Mouse (Mus musculus) limb, embryonic 11.5 days (tissue): ENCODE results near the gene Trex1. TPM values are rescaled to one million over a fixed set of nuclear protein-coding genes. Genes with fewer than 3 reads are reported as not detected.

Experiments
- ATAC-seq: fragments of 200-750 bp; cut with Nextera tagmentation; 2 replicates; pipeline ENCODE4 v1.8.0; 2017; ENCODE audit warnings: low read depth; ENCODE audit not compliant: insufficient number of reproducible peaks, low FRiP score, low TSS enrichment
- DNase-seq: peaks from one replicate; pipeline ENCODE4 v3.0.0-alpha.2; 2015; ENCODE audit warnings: low spot score
- H3K27ac ChIP-seq: fragments of 300-500 bp; sonication (generic); replicated peaks from 2 replicates; pipeline ENCODE4 v1.5.1; 2014; ENCODE audit warnings: low read depth, mild to moderate bottlenecking, low read length
- H3K27me3 ChIP-seq: fragments of 300-500 bp; sonication (generic); 2 replicates; pipeline ENCODE4 v1.6.1; 2014; ENCODE audit warnings: mild to moderate bottlenecking, low read length, mixed read lengths; ENCODE audit not compliant: control insufficient read depth, insufficient read depth
- H3K36me3 ChIP-seq: fragments of 300-500 bp; sonication (generic); 2 replicates; pipeline ENCODE4 v1.6.1; 2014; ENCODE audit warnings: mild to moderate bottlenecking, low read length, moderate library complexity, mixed read lengths; ENCODE audit not compliant: control insufficient read depth, insufficient read depth
- H3K4me1 ChIP-seq: fragments of 300-500 bp; sonication (generic); 2 replicates; pipeline ENCODE4 v1.6.1; 2014; ENCODE audit warnings: low read length, mixed read lengths; ENCODE audit not compliant: control insufficient read depth, insufficient read depth
- H3K4me2 ChIP-seq: fragments of 300-500 bp; sonication (generic); 2 replicates; pipeline ENCODE4 v1.6.1; 2014; ENCODE audit warnings: low read depth, mild to moderate bottlenecking, moderate library complexity; ENCODE audit not compliant: severe bottlenecking
- H3K4me3 ChIP-seq: fragments of 300-500 bp; sonication (generic); 2 replicates; pipeline ENCODE4 v1.5.1; 2014; ENCODE audit warnings: low read depth, low read length
- H3K9ac ChIP-seq: fragments of 300-500 bp; sonication (generic); 2 replicates; pipeline ENCODE4 v1.6.1; 2014; ENCODE audit warnings: mild to moderate bottlenecking, low read length
- H3K9me3 ChIP-seq: fragments of 300-500 bp; sonication (generic); 2 replicates; pipeline ENCODE4 v1.6.1; 2016; ENCODE audit warnings: low read length; ENCODE audit not compliant: control insufficient read depth
- WGBS: fragments of 180-500 bp; shearing (Covaris S2); extraction: QIAGEN DNeasy Blood & Tissue Kit; methylation state at CpG from one replicate; pipeline ENCODE4 v1.1.7; 2014; 5-methylcytosine and 5-hydroxymethylcytosine counted together
- polyA plus RNA-seq: library from polyadenylated mRNA; unstranded; fragments of >200 nt; fragmentation: Nextera tagmentation; extraction: Ambion mirVana; gene quantifications from 2 replicates; pipeline ENCODE4 v1.2.1, GENCODE M21; 2014

Gene Trex1
- polyA plus RNA-seq, 1 experiment from 2014 or later = 8.2 TPM

GRCm38 (mm10) chr9:109057543-109057942 is 2.0 kb downstream of the Trex1 start:
- 94% methylated on average over 5 of the region's 5 CpGs for WGBS
- DNase-seq = no peak

GRCm38 (mm10) chr9:109056916-109057315 is 2.6 kb downstream of the Trex1 start:
- peaks cover 11% of the 10 kb centered on the region; the same call in 1 of the 2 replicates for H3K36me3 ChIP-seq
- H3K4me3 ChIP-seq = no peak overlapping the region
- no peak overlapping the region for H3K27ac ChIP-seq
- H3K4me2 ChIP-seq = no peak overlapping the region
- peaks cover 11% of the 10 kb centered on the region for H3K4me1 ChIP-seq
- DNase-seq (no peak), ATAC-seq (no peak)
- no peak overlapping the region for H3K9ac ChIP-seq
- H3K9me3 ChIP-seq = no peaks in the 10 kb centered on the region
- 84% methylated on average over 4 of the region's 4 CpGs for WGBS
- H3K27me3 ChIP-seq = no peaks in the 10 kb centered on the region

More at GRCm38 (mm10) chr9:109057543-109057942, 2.0 kb downstream of the Trex1 start:
- Histone ChIP-seq H3K36me3 (peaks cover 11% of the 10 kb centered on the region; the same call in 1 of the 2 replicates), H3K4me3 (no peak overlapping the region), H3K9me3 (no peaks in the 10 kb centered on the region), H3K9ac (no peak overlapping the region), H3K27ac (no peak overlapping the region), H3K27me3 (no peaks in the 10 kb centered on the region), H3K4me2 (no peak overlapping the region), H3K4me1 (peaks cover 11% of the 10 kb centered on the region)
- ATAC-seq = no peak

- no peak overlapping the region for H3K27ac ChIP-seq
- peaks cover 11% of the 10 kb centered on the region; the same call in 1 of the 2 replicates for H3K36me3 ChIP-seq
- ATAC-seq (no peak), DNase-seq (no peak)
- 93% methylated on average over 17 of the region's 17 CpGs for WGBS
- H3K27me3 ChIP-seq = no peaks in the 10 kb centered on the region
- no peaks in the 10 kb centered on the region for H3K9me3 ChIP-seq
- H3K4me2 ChIP-seq = no peak overlapping the region
- peaks cover 11% of the 10 kb centered on the region for H3K4me1 ChIP-seq
- no peak overlapping the region for H3K9ac ChIP-seq
- H3K4me3 ChIP-seq = no peak overlapping the region
These were observed 3.3 kb downstream of the Trex1 start for GRCm38 (mm10) chr9:109056081-109056690.

GRCm38 (mm10) chr9:109055271-109056030 is 4.1 kb downstream of the Trex1 start:
- H3K4me2 ChIP-seq = peak overlapping the region; percentile 24; the same call in 1 of the 2 replicates
- 87% methylated on average over 12 of the region's 12 CpGs for WGBS
- DNase-seq (no peak), ATAC-seq (no peak)
- H3K9me3 ChIP-seq = no peaks in the 10 kb centered on the region
- H3K9ac ChIP-seq = no peak overlapping the region
- no peak overlapping the region for H3K4me3 ChIP-seq
- H3K27ac ChIP-seq = 0 out of 2 replicates have a peak overlapping the region, but pooled peaks have one; percentile 30
- peaks cover 11% of the 10 kb centered on the region for H3K4me1 ChIP-seq
- H3K36me3 ChIP-seq = peaks cover 11% of the 10 kb centered on the region; the same call in 1 of the 2 replicates
- no peaks in the 10 kb centered on the region for H3K27me3 ChIP-seq

GRCm38 (mm10) chr9:109054712-109055111 is 4.8 kb downstream of the Trex1 start:
- 11% methylated on average over 7 of the region's 7 CpGs for WGBS
- Histone ChIP-seq H3K9me3 (no peaks in the 10 kb centered on the region), H3K4me2 (peak overlapping the region; percentile 24), H3K36me3 (peaks cover 9% of the 10 kb centered on the region), H3K9ac (peak overlapping the region; percentile 30; the same call in 1 of the 2 replicates), H3K27ac (0 out of 2 replicates have a peak overlapping the region, but pooled peaks have one; percentile 52), H3K4me1 (peaks cover 11% of the 10 kb centered on the region), H3K4me3 (no peak overlapping the region), H3K27me3 (no peaks in the 10 kb centered on the region)
- DNase-seq (peak; percentile 55), ATAC-seq (no peak)

GRCm38 (mm10) chr9:109053851-109054250 is 5.7 kb downstream of the Trex1 start:
- DNase-seq = no peak
- peaks cover 9% of the 10 kb centered on the region for H3K36me3 ChIP-seq
- no peak overlapping the region for H3K4me2 ChIP-seq
- no peak overlapping the region for H3K27ac ChIP-seq
- no peak overlapping the region for H3K9ac ChIP-seq
- no peaks in the 10 kb centered on the region for H3K27me3 ChIP-seq
- ATAC-seq = no peak
- H3K9me3 ChIP-seq = no peaks in the 10 kb centered on the region
- peaks cover 8% of the 10 kb centered on the region; the same call in 1 of the 2 replicates for H3K4me1 ChIP-seq
- H3K4me3 ChIP-seq = no peak overlapping the region
- WGBS = 79% methylated on average over 6 of the region's 6 CpGs

GRCm38 (mm10) chr9:109053366-109053765 is 6.2 kb downstream of the Trex1 start:
- no peaks in the 10 kb centered on the region for H3K9me3 ChIP-seq
- H3K36me3 ChIP-seq = peaks cover 9% of the 10 kb centered on the region
- peaks cover 8% of the 10 kb centered on the region; the same call in 1 of the 2 replicates for H3K4me1 ChIP-seq
- ATAC-seq (no peak), DNase-seq (no peak)
- no peaks in the 10 kb centered on the region for H3K27me3 ChIP-seq
- no peak overlapping the region for H3K27ac ChIP-seq
- H3K4me2 ChIP-seq = no peak overlapping the region
- H3K9ac ChIP-seq = no peak overlapping the region
- H3K4me3 ChIP-seq = no peak overlapping the region
- WGBS = 80% methylated on average over 3 of the region's 3 CpGs

GRCm38 (mm10) chr9:109052490-109053260 is 6.9 kb downstream of the Trex1 start:
- ATAC-seq = no peak
- H3K4me3 ChIP-seq = no peak overlapping the region
- no peak overlapping the region for H3K4me2 ChIP-seq
- peaks cover 8% of the 10 kb centered on the region; the same call in 1 of the 2 replicates for H3K4me1 ChIP-seq
- H3K36me3 ChIP-seq = peaks cover 4% of the 10 kb centered on the region
- H3K9ac ChIP-seq = no peak overlapping the region
- no peaks in the 10 kb centered on the region for H3K27me3 ChIP-seq
- no peak overlapping the region for H3K27ac ChIP-seq
- H3K9me3 ChIP-seq = no peaks in the 10 kb centered on the region
- 90% methylated on average over 9 of the region's 9 CpGs for WGBS
- no peak for DNase-seq
